Mouse (Mus musculus) left cerebral cortex, postnatal 14 days (tissue): ENCODE measurements around the gene Pif1. TPM values are rescaled to one million over a fixed set of nuclear protein-coding genes. Genes with fewer than 3 reads are reported as not detected.
A peak's percentile ranks its signal among the peaks of the same experiment; 100 is the strongest.

Experiments used
- DNase-seq, 2 experiments: peaks; one replicate each; pipeline ENCODE4 v3.0.0; 2021 to 2022; ENCODE audit warnings: low spot score in 2 of 2, mixed read lengths in 1 of 2
- intact Hi-C: fragments of 180-260 bp; cut with DNase I; formaldehyde crosslinking; loops from one replicate; pipeline ENCODE4 v1.15.1; 2025
- total RNA-seq, 2 experiments: library from RNA; stranded (reverse); gene quantifications; 2 replicates each; pipeline ENCODE4 v1.2.3; 2021

Pif1 gene
- total RNA-seq, 2 experiments from 2014 or later, result 0.42 to 0.82 TPM

- intact Hi-C loops, result no loop called here
- DNase-seq, result no peak
Measured at GRCm38 (mm10) chr9:65587270-65587572, 261 bp downstream of the Pif1 start.

DNA sequence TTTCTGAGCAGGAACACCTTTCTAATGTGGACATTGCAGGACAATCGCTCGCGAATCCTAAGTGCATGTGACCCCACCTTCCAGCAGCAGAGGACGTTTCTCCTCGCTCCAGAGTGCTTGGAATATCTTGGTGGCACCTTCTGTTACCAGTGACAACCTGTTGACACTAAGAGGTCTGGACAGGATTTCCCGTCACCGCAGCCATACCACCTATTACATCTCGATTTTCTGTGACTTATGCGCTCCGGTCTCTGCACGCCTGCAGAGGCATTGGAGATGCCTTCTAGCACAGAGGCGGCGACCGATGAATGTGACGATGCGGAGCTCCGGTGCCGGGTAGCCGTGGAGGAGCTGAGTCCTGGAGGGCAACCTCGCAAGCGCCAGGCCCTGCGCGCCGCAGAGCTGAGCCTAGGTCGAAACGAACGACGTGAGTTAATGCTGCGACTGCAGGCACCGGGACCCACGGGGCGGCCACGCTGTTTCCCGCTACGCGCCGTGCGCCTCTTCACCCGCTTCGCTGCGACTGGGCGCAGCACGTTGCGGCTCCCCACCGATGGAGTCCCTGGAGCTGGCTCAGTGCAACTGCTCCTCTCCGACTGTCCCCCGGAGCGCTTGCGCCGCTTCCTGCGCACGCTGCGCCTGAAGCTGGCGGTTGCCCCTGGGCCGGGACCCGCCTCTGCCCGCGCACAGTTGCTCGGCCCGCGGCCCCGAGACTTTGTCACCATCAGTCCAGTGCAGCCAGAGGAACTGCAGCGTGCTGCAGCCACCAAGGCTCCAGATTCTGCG lies 806 bp downstream of the Pif1 start:
- intact Hi-C loops, result no loop called here
- DNase-seq, result peak in 1 of 2 experiments; percentile 37

GRCm38 (mm10) chr9:65589091-65589490 lies 2.1 kb downstream of the Pif1 start:
- DNase-seq, result no peak
- intact Hi-C loops, result no loop called here

- no peak for DNase-seq
- intact Hi-C loops, result no loop called here
Measured at GRCm38 (mm10) chr9:65592721-65593120, 5.8 kb downstream of the Pif1 start.

DNA sequence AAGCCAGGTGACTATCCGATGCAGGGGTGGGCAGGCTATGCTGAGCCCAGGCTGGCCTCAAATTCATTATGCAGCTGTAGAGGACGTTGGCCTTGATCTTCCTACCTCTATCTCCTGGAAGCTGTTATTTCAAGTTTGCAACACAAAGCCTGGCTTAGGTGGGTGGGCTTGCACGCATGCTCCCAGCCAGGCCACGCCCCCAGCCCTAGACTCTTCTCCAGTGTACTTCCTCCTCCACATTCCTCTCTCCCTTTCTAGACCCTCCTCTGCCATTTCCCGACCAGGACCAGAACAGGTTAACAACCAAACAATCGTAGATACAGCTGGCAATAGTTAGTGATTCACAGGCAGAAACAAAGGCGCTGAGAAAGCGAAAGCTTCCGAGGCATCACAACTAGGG lies 6.6 kb downstream of the Pif1 start:
- no peak for DNase-seq
- intact Hi-C loops, result no loop called here

DNA sequence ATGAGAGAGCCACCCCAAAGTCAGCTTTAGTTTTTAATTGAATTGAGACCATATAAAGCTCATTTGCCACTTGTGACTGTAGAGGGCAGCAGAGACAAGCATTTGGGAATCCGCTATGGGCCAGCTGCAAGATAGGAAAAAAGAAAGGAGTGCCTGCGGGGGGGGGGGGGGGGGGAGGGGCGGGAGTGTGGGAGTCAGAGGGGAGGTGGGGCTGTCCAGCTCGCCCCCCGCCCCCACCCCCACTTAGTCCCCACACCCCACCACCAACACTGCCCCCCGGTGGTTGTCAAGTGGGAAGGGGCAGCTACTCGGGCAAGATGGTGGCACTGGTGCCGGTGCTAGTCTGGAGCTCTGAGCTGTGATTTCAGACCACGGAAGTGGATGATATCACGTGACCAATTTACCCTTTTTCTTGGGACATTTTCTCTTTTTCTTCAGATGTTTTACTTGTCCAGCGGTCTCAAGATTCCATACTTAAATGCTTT lies 11.8 kb downstream of the Pif1 start:
- DNase-seq, result peak; percentile 50 to 69
- intact Hi-C loops, result no loop called here

- no peak for DNase-seq
- intact Hi-C loops, result loop anchor here (5.0 kb wide), 1 partner anchor 251 kb away; no protein-coding TSS in a partner anchor
Measured at GRCm38 (mm10) chr9:65600951-65601350, 14.0 kb downstream of the Pif1 start.

DNA sequence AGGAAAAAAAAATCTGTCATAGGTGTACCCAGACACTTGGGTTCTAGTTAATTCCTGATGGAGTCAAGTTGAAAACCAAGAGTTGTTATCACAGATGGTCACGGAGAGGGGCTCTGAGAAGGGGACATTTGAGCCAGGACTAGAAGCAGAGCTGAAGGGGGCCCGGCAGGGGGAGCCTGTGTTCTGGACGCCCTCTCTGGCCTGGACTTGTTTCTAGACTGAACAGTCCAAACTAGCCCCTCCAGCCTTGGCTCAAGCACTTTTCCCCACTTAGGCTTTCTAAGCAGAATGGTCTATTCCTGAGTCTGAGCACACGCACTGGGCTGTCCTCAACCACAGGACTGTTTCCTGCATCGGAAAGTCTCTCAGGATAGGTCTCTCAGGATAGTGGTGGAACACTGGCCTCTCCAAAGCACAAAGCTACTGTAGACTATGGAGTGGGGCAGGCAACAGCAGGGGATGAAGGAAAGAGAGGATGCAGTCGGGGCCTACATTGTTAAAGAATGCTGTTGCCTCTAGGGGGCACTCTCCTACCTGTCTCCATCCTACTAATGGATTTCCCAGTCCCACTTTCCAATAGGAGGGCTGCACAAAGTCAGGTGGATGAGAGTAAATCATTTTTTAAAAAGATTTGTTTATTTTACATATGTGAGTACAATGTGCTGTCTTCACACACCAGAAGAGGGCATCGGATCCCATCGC lies 16.6 kb downstream of the Pif1 start:
- intact Hi-C loops, result loop anchor here (5.0 kb wide), 1 partner anchor 249 kb away; no protein-coding TSS in a partner anchor
- no peak for DNase-seq

DNA sequence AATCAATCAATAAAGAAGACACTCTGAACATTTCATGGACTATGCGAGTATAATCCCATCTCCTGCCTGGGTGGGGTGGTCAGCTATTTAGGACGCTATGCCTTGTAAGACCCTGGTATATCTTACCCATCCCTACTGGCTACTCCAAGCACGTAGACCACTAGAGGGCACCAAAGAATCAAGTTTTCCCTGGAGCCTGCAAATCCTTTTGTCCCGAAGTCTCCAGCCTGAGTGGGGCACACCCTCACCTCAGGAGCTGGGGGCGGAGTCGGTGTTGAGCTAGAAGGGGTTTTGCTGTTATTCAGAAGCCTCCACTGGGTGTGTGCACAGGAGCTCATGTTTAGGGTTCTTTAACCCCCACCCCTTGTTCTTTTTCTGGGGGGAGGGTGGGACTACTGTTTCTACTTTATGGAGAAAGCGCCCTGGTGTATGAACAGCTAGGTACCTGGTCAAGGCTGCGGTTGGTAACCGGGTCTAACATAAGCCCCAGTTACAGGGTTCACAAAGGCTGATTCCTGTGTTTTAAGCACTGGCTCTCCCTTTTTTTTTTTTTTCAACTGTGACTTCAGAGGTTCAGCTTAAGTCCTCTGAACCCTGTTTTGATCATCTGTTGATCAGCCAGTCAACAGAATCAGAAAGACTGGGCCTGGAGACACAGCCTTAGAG lies 18.6 kb downstream of the Pif1 start:
- intact Hi-C loops, result loop anchor here (1.0 kb wide), 1 partner anchor 59 kb away; no protein-coding TSS in a partner anchor
- peak; percentile 61 to 68 for DNase-seq

DNA sequence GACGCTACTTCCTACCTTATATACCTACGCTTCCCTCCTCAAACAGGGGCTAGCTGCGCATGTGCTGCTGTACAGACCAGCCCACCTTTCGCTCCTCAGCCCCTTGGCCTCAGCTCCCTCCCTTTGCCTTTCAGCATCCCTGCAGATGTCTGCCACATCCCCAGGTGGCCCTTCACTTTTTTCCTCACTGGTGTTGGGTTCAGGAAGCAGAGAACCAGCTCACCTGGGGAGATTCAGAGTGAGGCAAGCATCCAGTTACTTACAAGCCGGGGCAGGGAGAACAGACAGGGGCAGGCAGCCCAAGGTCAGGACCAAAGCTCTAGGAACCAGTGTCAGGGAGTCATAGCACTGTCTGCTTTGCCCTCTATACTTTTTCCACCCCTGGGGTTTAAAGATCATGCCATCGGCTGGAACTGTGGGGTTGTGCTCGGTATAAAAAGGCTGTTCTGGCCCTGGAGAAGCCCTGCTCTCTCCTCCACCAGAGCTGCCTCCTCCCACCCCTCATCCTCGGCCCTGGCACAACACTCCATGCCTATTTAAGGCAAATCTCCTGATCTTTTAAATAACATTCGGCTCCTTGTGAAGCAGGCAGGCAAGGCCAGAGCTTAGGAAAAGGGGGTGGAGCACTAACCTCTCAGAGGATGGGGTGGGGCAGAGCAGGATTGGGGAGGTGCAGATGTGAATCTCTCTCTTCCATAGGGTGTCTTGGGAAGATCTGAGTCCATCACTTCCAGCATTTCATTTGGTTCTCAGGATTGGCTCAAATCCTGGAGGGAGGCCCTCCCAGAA lies 19.6 kb downstream of the Pif1 start:
- no peak for DNase-seq
- intact Hi-C loops, result no loop called here

- no peak for DNase-seq
- intact Hi-C loops, result no loop called here
Measured at GRCm38 (mm10) chr9:65607120-65607519, 20.2 kb downstream of the Pif1 start.

- no peak for DNase-seq
- intact Hi-C loops, result no loop called here
Measured at GRCm38 (mm10) chr9:65611969-65612486, 25.1 kb downstream of the Pif1 start.

DNA sequence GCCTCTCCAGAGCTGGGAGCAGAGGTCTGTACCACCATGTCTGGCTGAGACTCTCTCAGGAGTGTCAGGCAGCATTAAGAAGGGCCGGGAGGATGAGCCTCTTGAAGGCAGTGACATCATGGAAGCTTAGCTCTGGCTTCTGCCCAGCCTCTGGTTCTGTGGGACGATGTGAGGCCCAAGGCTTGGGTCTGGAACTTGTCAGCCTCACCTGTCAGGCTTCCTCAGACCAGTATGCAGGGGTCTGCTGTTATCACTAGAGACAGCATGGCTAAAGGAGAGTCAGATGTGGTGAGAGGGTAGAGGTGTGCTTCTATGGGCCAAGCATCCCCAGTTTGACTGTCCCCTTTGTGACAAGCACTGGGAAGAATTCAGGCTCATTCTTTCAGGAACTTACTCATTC lies 26.1 kb downstream of the Pif1 start:
- no peak for DNase-seq
- intact Hi-C loops, result no loop called here

- intact Hi-C loops, result no loop called here
Measured at GRCm38 (mm10) chr9:65619311-65619710, 32.4 kb downstream of the Pif1 start.

GRCm38 (mm10) chr9:65621196-65621595 lies 34.2 kb downstream of the Pif1 start:
- DNase-seq, result no peak
- intact Hi-C loops, result no loop called here

More at GRCm38 (mm10) chr9:65619311-65619710, 32.4 kb downstream of the Pif1 start:
- DNase-seq, result no peak

- no peak for DNase-seq
- intact Hi-C loops, result no loop called here
Measured at GRCm38 (mm10) chr9:65621666-65622065, 34.7 kb downstream of the Pif1 start.

DNA sequence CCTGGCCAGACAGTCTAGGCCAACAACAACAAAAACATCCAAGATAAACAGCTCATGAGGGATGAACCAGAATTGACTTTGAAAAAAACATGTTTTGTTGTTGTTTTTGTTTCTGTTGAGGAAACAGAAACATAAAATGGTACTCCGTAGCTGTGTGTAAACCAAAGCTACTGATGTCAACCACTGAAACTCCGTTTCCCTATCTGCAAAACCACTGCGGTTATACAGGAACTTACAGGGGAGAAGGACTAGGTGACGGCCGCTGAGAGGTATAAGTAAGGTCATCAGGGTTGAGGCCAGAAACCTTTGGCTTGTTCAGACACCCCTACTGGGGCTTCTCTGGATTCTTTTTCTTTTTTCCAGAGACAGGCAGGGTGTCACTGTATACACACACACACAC lies 35.9 kb downstream of the Pif1 start:
- intact Hi-C loops, result no loop called here
- DNase-seq, result no peak

DNA sequence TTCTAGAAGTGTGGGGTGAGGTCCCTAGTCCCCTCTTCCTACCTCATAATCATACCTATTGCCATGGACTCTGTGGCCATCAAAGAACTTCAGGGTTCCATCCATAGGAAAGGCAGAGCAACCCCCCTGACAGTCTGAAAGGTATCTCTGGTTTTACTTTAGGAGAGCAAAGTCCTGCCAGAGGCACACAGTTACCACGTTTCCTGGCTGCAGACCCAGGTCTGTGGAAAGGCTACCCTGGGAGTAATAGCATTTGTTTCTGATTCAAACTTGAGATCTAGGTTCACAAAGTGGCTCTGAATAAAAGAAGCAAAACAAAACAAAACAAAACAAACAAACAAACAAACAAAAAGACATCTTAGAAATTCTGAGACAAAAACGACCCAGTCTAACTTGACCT lies 37.3 kb downstream of the Pif1 start:
- intact Hi-C loops, result no loop called here
- no peak for DNase-seq

GRCm38 (mm10) chr9:65629025-65629766 lies 42.2 kb downstream of the Pif1 start, which contains the start of gene Rbpms2:
Gene Rbpms2, plus strand, starts transcription at chr9:65629648.
- intact Hi-C loops, result no loop called here
- DNase-seq, result no peak
